Mouse (Mus musculus) thymus, adult 2 months (tissue): ENCODE measurements at regions not wholly inside any gene's neighbourhood (a gene's known extent, or its start where the extent isn't known, plus 50 kb on each side); places are given as distances from the start of the nearest gene placed in this dataset.
A peak's percentile ranks its signal among the peaks of the same experiment; 100 is the strongest.

Experiments
- DNase-seq: peaks from one replicate; pipeline ENCODE4 v3.0.0; 2021
- H3K27ac ChIP-seq: fragments of 200-500 bp; 2 replicates; pipeline ENCODE4 v1.5.1; 2012; ENCODE audit warnings: low read length, control low read depth; ENCODE audit not compliant: control insufficient read depth, insufficient read depth
- H3K27me3 ChIP-seq: fragments of 200-500 bp; 2 replicates; pipeline ENCODE4 v1.6.1; 2012; ENCODE audit warnings: mild to moderate bottlenecking, low read length, moderate library complexity, mixed read lengths; ENCODE audit not compliant: control insufficient read depth, insufficient read depth
- H3K36me3 ChIP-seq: fragments of 200-500 bp; 2 replicates; pipeline ENCODE4 v1.6.1; 2012; ENCODE audit warnings: mild to moderate bottlenecking, low read length, moderate library complexity; ENCODE audit not compliant: control insufficient read depth, insufficient read depth
- H3K4me1 ChIP-seq: fragments of 200-500 bp; replicated peaks from 2 replicates; pipeline ENCODE4 v1.6.1; 2012; ENCODE audit warnings: low read length; ENCODE audit not compliant: control insufficient read depth, insufficient read depth
- H3K4me3 ChIP-seq: fragments of 200-500 bp; 2 replicates; pipeline ENCODE4 v1.5.1; 2012; ENCODE audit warnings: mild to moderate bottlenecking, low read length, control low read depth, moderate library complexity; ENCODE audit not compliant: control insufficient read depth, insufficient read depth
- CTCF ChIP-seq: fragments of 200-500 bp; IDR thresholded peaks from 2 replicates; pipeline ENCODE4 v1.5.1; 2012; ENCODE audit warnings: mild to moderate bottlenecking, control low read depth, low read length, moderate library complexity, borderline replicate concordance; ENCODE audit not compliant: control insufficient read depth, poor library complexity, insufficient read depth; ENCODE audit errors: extremely low read depth
- POLR2A ChIP-seq: fragments of 200-500 bp; IDR thresholded peaks from 2 replicates; pipeline ENCODE4 v1.6.1; 2012; ENCODE audit warnings: mild to moderate bottlenecking, low read length, control low read depth, moderate library complexity; ENCODE audit not compliant: control insufficient read depth, poor library complexity, insufficient read depth; ENCODE audit errors: extremely low read depth
- WGBS: fragments of 180-500 bp; shearing (Covaris S2); methylation state at CpG from one replicate; pipeline ENCODE4 v1.1.7; 2018; 5-methylcytosine and 5-hydroxymethylcytosine counted together

DNA sequence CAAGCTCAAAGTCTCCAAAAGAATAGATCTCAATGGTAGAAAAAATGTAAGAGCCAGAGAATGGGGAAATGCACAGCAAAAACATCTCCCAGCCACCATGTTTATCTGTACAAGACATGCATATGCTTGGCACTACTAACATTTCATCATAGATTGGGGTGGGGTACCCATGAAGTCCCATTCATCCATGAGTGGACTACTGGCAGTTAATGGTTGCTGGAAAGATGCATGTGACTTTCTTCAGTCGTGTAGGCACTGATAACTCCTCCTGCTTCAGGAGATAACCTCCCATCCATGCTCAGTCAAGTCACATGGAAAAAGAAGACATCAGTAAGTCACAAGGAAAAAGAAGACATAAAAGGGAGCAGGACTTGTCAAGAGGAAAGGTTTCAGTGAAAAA lies 65.3 kb downstream of the Lpar4 start:
- TF ChIP-seq CTCF (no peak), POLR2A (no peak)
- Histone ChIP-seq H3K36me3 (no peaks in the 10 kb centered on the region), H3K27me3 (no peaks in the 10 kb centered on the region), H3K27ac (no peak overlapping the region), H3K4me3 (no peak overlapping the region), H3K4me1 (no peaks in the 10 kb centered on the region; the same call in 1 of the 2 replicates)
- no peak for DNase-seq
- 89% methylated on average over 1 of the region's 1 CpGs for WGBS

DNA sequence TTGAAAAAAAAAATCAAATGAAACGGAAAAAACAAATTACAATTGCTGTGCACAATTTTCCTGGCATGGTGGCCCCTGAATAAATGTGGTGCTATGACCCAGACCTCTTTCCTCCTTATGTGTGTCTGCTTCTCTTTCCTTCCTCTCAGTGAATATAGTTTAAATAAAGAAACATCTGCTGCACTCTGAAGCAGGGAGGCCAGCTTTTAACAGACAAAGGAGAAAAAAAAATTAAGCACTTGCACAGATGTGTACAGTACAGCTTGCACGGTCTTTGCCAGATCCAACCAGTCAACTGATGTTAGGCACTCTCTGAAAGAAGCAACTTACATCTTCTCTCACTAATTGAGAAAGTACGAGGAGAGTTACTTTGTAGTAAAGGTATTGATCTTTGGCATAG lies 66.4 kb downstream of the Lpar4 start:
- Histone ChIP-seq H3K4me3 (no peak overlapping the region), H3K4me1 (no peaks in the 10 kb centered on the region; the same call in 1 of the 2 replicates), H3K27me3 (no peaks in the 10 kb centered on the region), H3K36me3 (no peaks in the 10 kb centered on the region), H3K27ac (no peak overlapping the region)
- TF ChIP-seq CTCF (no peak), POLR2A (no peak)
- no peak for DNase-seq
- WGBS: 36% methylated on average over 3 of the region's 3 CpGs

- no peak overlapping the region for H3K27ac ChIP-seq
- H3K4me3 ChIP-seq: no peak overlapping the region
- WGBS: 88% methylated on average over 4 of the region's 4 CpGs
- DNase-seq: peak; percentile 15
- no peaks in the 10 kb centered on the region for H3K27me3 ChIP-seq
- no peaks in the 10 kb centered on the region; the same call in 1 of the 2 replicates for H3K4me1 ChIP-seq
- TF ChIP-seq CTCF (no peak), POLR2A (no peak)
- no peaks in the 10 kb centered on the region for H3K36me3 ChIP-seq
These were observed 67.4 kb downstream of the Lpar4 start for GRCm38 (mm10) chrX:106987779-106988178.

- WGBS: 92% methylated on average over 7 of the region's 7 CpGs
- H3K36me3 ChIP-seq: no peaks in the 10 kb centered on the region
- TF ChIP-seq CTCF: no peak
- TF ChIP-seq POLR2A: no peak
- no peak for DNase-seq
- no peaks in the 10 kb centered on the region for H3K27me3 ChIP-seq
- no peak overlapping the region for H3K27ac ChIP-seq
- H3K4me1 ChIP-seq: no peaks in the 10 kb centered on the region; the same call in 1 of the 2 replicates
- no peak overlapping the region for H3K4me3 ChIP-seq
These were observed 83.8 kb upstream of the P2ry10 start for GRCm38 (mm10) chrX:107004496-107004895.

DNA sequence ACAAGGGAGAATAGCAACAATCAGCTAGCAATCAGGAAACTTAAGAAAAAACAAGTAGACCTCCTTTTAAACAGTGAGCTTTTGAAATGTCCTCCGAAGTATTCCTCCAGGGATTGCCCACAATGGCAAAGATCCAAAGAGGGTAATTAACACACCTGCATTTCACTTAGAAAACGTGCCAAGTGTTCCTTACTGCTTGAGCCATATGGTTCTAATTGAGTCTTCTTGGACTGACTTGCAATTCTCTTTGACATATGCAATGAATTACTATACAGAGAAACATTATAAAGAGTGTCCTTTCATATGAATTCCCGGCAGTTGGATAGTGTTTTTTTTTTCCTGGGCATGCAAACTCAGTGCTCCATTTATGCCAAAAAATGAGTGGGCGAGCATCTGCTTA lies 79.3 kb upstream of the P2ry10 start:
- TF ChIP-seq CTCF: no peak
- no peak overlapping the region for H3K27ac ChIP-seq
- 93% methylated on average over 4 of the region's 4 CpGs for WGBS

GRCm38 (mm10) chrX:107012615-107013014 lies 75.7 kb upstream of the P2ry10 start:
- TF ChIP-seq CTCF: no peak
- TF ChIP-seq POLR2A: no peak
- Histone ChIP-seq H3K4me1 (no peaks in the 10 kb centered on the region), H3K27ac (no peak overlapping the region), H3K36me3 (no peaks in the 10 kb centered on the region), H3K4me3 (no peak overlapping the region), H3K27me3 (no peaks in the 10 kb centered on the region)
- no peak for DNase-seq
- 68% methylated on average over 3 of the region's 3 CpGs for WGBS

More for the DNA sequence above, 79.3 kb upstream of the P2ry10 start:
- Histone ChIP-seq H3K36me3 (no peaks in the 10 kb centered on the region), H3K4me1 (no peaks in the 10 kb centered on the region; the same call in 1 of the 2 replicates), H3K4me3 (no peak overlapping the region), H3K27me3 (no peaks in the 10 kb centered on the region)
- DNase-seq: no peak

DNA sequence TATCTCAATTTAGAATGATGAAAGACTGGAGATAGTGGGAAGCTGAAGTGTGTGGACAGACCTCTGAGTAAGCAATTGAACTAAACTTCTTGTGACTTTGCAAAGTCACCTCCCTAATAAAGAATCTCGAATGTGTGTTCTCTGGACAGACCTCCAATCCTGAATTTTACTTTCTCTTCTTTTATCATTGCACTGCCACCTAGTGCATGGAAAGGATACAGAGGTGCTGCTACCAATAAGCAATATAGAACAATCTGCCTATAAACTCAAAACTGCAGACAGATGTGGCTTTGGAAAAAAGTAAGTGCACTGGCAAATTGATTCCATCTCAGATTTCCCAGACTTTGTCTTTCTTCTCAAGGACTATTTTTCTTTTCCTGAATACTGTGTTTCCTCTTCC lies 73.0 kb upstream of the P2ry10 start:
- WGBS: 4% methylated on average over 1 of the region's 1 CpGs
- DNase-seq: peak; percentile 28
- H3K27ac ChIP-seq: no peak overlapping the region
- TF ChIP-seq CTCF: no peak
- TF ChIP-seq POLR2A: no peak
- no peak overlapping the region for H3K4me3 ChIP-seq
- no peaks in the 10 kb centered on the region for H3K36me3 ChIP-seq
- H3K27me3 ChIP-seq: no peaks in the 10 kb centered on the region
- no peaks in the 10 kb centered on the region for H3K4me1 ChIP-seq
